Comparison of ENCODE assay signal across 8 mouse cellular contexts in the genomic region with DNA sequence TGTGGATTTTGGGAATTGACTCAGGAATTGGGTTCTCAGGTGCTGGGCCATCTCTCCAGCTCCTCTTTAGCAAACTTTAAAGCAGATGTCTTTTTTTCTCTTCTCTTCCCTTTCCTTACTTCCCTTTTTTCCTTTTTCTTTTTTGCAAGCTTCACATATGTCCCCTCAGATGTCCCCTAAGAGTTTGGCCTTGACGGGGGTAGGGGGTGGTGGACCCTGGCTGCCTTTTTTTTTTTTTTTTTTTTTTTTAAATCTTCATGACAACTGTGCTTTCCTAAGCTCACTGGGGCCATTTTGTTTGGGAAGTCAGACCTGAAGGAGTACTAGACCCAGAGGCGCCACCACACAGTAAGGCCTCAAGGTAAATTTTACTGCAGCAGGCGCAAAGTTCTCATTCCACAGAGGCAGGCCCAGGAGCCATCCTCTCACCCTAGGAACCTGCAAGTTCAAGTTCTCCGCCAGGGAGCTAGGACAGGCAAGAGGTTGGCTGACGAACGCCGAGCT. TPM values are rescaled to one million over a fixed set of nuclear protein-coding genes. Genes with fewer than 3 reads are reported as not detected.
DNase-seq lines count a peak whose midpoint lies in the region; ATAC-seq and TF ChIP-seq lines count a peak whose summit lies in the region.

No protein-coding gene starts in this region.

- ATAC-seq in lung, embryonic 15.5 days (ENCODE audit: borderline replicate concordance, extremely low read depth, low FRiP score, low TSS enrichment) = no peak
- peak; percentile 32 for ATAC-seq in intestine, postnatal 0 days
- ATAC-seq in neural tube, embryonic 15.5 days (ENCODE audit: low FRiP score) = no peak
- no peak for ATAC-seq in megakaryocyte-erythroid progenitor cell, adult 5-6 weeks (replicated peaks; ENCODE audit: low FRiP score, low TSS enrichment, poor library complexity, severe bottlenecking)

- no peak for TF ChIP-seq POLR2A in embryonic fibroblast, embryonic 13.5 days (IDR thresholded peaks at IDR 0.05; ENCODE audit: low read depth, low read length)

- intact Hi-C loops in left cerebral cortex, postnatal 36 days (cut with DNase I) = loop anchor here (2.0 to 5.0 kb wide), 3 partner anchors 47 to 207 kb away; a partner anchor contains a TSS

- peak overlapping the region; percentile 100 for H3K4me3 ChIP-seq in lung, embryonic 15.5 days
- H3K4me3 ChIP-seq in embryonic fibroblast, embryonic 13.5 days (ENCODE audit: insufficient read depth, low read length) = peak overlapping the region; percentile 73
- peak overlapping the region; percentile 92 for H3K4me3 ChIP-seq in intestine, postnatal 0 days (ENCODE audit: low read depth, low read length)
- peak overlapping the region; percentile 78 for H3K4me3 ChIP-seq in neural tube, embryonic 15.5 days (replicated peaks)

- no peaks in the 10 kb centered on the region for H3K27me3 ChIP-seq in lung, embryonic 15.5 days
- H3K27me3 ChIP-seq in intestine, postnatal 0 days (replicated peaks; ENCODE audit: control insufficient read depth, insufficient read depth, low read length) = no peaks in the 10 kb centered on the region
- no peaks in the 10 kb centered on the region for H3K27me3 ChIP-seq in neural tube, embryonic 15.5 days (replicated peaks)

- TF ChIP-seq CTCF in embryonic fibroblast, embryonic 13.5 days (IDR thresholded peaks at IDR 0.05; ENCODE audit: borderline replicate concordance, insufficient read depth, low read length) = no peak
- no peak; the same call in 1 of the 2 replicates for TF ChIP-seq CTCF in intestine, postnatal 0 days (IDR thresholded peaks at IDR 0.05; ENCODE audit: low read depth)

- peak overlapping the region; percentile 99 for H3K27ac ChIP-seq in lung, embryonic 15.5 days
- peak overlapping the region; percentile 98 for H3K27ac ChIP-seq in embryonic fibroblast, embryonic 13.5 days (ENCODE audit: insufficient read depth, low read length)
- peak overlapping the region; percentile 99 for H3K27ac ChIP-seq in intestine, postnatal 0 days (ENCODE audit: low read depth, low read length)
- H3K27ac ChIP-seq in neural tube, embryonic 15.5 days (replicated peaks) = peak overlapping the region; percentile 99

- peak overlapping the region; percentile 68 for H3K9ac ChIP-seq in lung, embryonic 15.5 days
- H3K9ac ChIP-seq in intestine, postnatal 0 days (ENCODE audit: low read depth, low read length) = peak overlapping the region; percentile 83
- peak overlapping the region; percentile 84 for H3K9ac ChIP-seq in neural tube, embryonic 15.5 days (replicated peaks)

- no peaks in the 10 kb centered on the region for H3K9me3 ChIP-seq in lung, embryonic 15.5 days
- H3K9me3 ChIP-seq in intestine, postnatal 0 days (ENCODE audit: control insufficient read depth) = no peaks in the 10 kb centered on the region
- H3K9me3 ChIP-seq in neural tube, embryonic 15.5 days (replicated peaks) = no peaks in the 10 kb centered on the region

- peaks cover 11% of the 10 kb centered on the region; the same call in 1 of the 2 replicates for H3K4me1 ChIP-seq in lung, embryonic 15.5 days
- peaks cover 6% of the 10 kb centered on the region for H3K4me1 ChIP-seq in embryonic fibroblast, embryonic 13.5 days (ENCODE audit: control insufficient read depth, insufficient read depth, low read length)
- H3K4me1 ChIP-seq in intestine, postnatal 0 days (replicated peaks; ENCODE audit: control insufficient read depth, insufficient read depth, low read length) = no peaks in the 10 kb centered on the region
- H3K4me1 ChIP-seq in neural tube, embryonic 15.5 days = peaks cover 13% of the 10 kb centered on the region

- no peak for DNase-seq in lung, adult 18-20 months
- no peak for DNase-seq in left cerebral cortex, postnatal 36 days (ENCODE audit: low spot score in 2 of 2)
- no peak for DNase-seq in ovary, adult 18-20 months (ENCODE audit: low spot score)

- H3K4me2 ChIP-seq in lung, embryonic 15.5 days = peak overlapping the region; percentile 94
- peak overlapping the region; percentile 80 for H3K4me2 ChIP-seq in intestine, postnatal 0 days (replicated peaks; ENCODE audit: low read depth)
- H3K4me2 ChIP-seq in neural tube, embryonic 15.5 days = peak overlapping the region; percentile 94

- 2% methylated on average over 7 of the region's 7 CpGs for WGBS in lung, embryonic 15.5 days
- WGBS in intestine, postnatal 0 days = 1% methylated on average over 7 of the region's 7 CpGs
- WGBS in neural tube, embryonic 15.5 days = 5% methylated on average over 7 of the region's 7 CpGs

- no peaks in the 10 kb centered on the region for H3K36me3 ChIP-seq in lung, embryonic 15.5 days
- no peaks in the 10 kb centered on the region for H3K36me3 ChIP-seq in intestine, postnatal 0 days (ENCODE audit: control insufficient read depth, insufficient read depth)
- H3K36me3 ChIP-seq in neural tube, embryonic 15.5 days = no peaks in the 10 kb centered on the region

RNA-seq across cellular contexts. Expression of a gene that starts 0.8 kb away (rescaled TPM):
- polyA plus RNA-seq in lung, embryonic 15.5 days (2015; fragmentation: Nextera tagmentation; extraction: Ambion mirVana) = 20.9 and 21.5 TPM in 2 replicates
- polyA plus RNA-seq in embryonic fibroblast, embryonic 13.5 days (2011; ENCODE audit: insufficient read length, low read depth, missing spikeins) = 221 and 258 TPM in 2 replicates
- polyA plus RNA-seq in intestine, postnatal 0 days (2015; fragmentation: Nextera tagmentation; extraction: Ambion mirVana) = 14.1 and 14.9 TPM in 2 replicates
- 11.3 and 12.5 TPM in 2 replicates for polyA plus RNA-seq in neural tube, embryonic 15.5 days (2015; fragmentation: Nextera tagmentation; extraction: Ambion mirVana)
- total RNA-seq in megakaryocyte-erythroid progenitor cell, adult 5-6 weeks (2014; fragmentation: Nextera tagmentation) = 59.9 and 75.9 TPM in 2 replicates
- total RNA-seq in megakaryocyte-erythroid progenitor cell, adult 5-6 weeks (2017) = 63.8 and 90.7 TPM in 2 replicates
- 10 to 100 TPM; 48.8 to 70.1 TPM for total RNA-seq in left cerebral cortex, postnatal 36 days (2021)

RNA-seq across cellular contexts. Expression of a gene that starts 5.0 kb away (rescaled TPM):
- polyA plus RNA-seq in lung, embryonic 15.5 days (2015; fragmentation: Nextera tagmentation; extraction: Ambion mirVana) = not detected in 2 replicates
- polyA plus RNA-seq in embryonic fibroblast, embryonic 13.5 days (2011; ENCODE audit: insufficient read length, low read depth, missing spikeins) = not detected in 2 replicates
- not detected in 2 replicates for polyA plus RNA-seq in intestine, postnatal 0 days (2015; fragmentation: Nextera tagmentation; extraction: Ambion mirVana)
- polyA plus RNA-seq in neural tube, embryonic 15.5 days (2015; fragmentation: Nextera tagmentation; extraction: Ambion mirVana) = not detected in 2 replicates
- total RNA-seq in megakaryocyte-erythroid progenitor cell, adult 5-6 weeks (2014; fragmentation: Nextera tagmentation) = not detected in 2 replicates
- not detected in 2 replicates for total RNA-seq in megakaryocyte-erythroid progenitor cell, adult 5-6 weeks (2017)
- total RNA-seq in left cerebral cortex, postnatal 36 days (2021) = not detected

RNA-seq across cellular contexts. Expression of a gene that starts 17.4 kb away (rescaled TPM):
- 17.4 and 18.9 TPM in 2 replicates for polyA plus RNA-seq in lung, embryonic 15.5 days (2015; fragmentation: Nextera tagmentation; extraction: Ambion mirVana)
- polyA plus RNA-seq in embryonic fibroblast, embryonic 13.5 days (2011; ENCODE audit: insufficient read length, low read depth, missing spikeins) = 12.0 and 13.9 TPM in 2 replicates
- polyA plus RNA-seq in intestine, postnatal 0 days (2015; fragmentation: Nextera tagmentation; extraction: Ambion mirVana) = 4.4 and 6.5 TPM in 2 replicates
- 20.9 and 22.1 TPM in 2 replicates for polyA plus RNA-seq in neural tube, embryonic 15.5 days (2015; fragmentation: Nextera tagmentation; extraction: Ambion mirVana)
- 35.1 and 35.7 TPM in 2 replicates for total RNA-seq in megakaryocyte-erythroid progenitor cell, adult 5-6 weeks (2014; fragmentation: Nextera tagmentation)
- 33.8 and 38.9 TPM in 2 replicates for total RNA-seq in megakaryocyte-erythroid progenitor cell, adult 5-6 weeks (2017)
- total RNA-seq in left cerebral cortex, postnatal 36 days (2021) = 10 to 100 TPM; 15.4 to 23.8 TPM
